Mouse (Mus musculus): Measurements from ENCODE around the gene Bmf.

Bmf gene

GRCm38 (mm10) chr2:118512418-118513377, 36.8 kb downstream of the Bmf start:
- no peak for DNase-seq (ENCODE audit: low spot score)

GRCm38 (mm10) chr2:118511779-118512417, 37.6 kb downstream of the Bmf start:
- no peak for DNase-seq (ENCODE audit: low spot score)

GRCm38 (mm10) chr2:118510447-118511310, 38.8 kb downstream of the Bmf start:
- DNase-seq (ENCODE audit: low spot score), result peak; percentile 61

- no peak for DNase-seq (ENCODE audit: low spot score)
These were observed 39.6 kb downstream of the Bmf start for GRCm38 (mm10) chr2:118509688-118510446.

- no peak for DNase-seq (ENCODE audit: low spot score)
These were observed 42.4 kb downstream of the Bmf start for GRCm38 (mm10) chr2:118507126-118507525.

GRCm38 (mm10) chr2:118500191-118500590, 49.3 kb downstream of the Bmf start:
- no peak for DNase-seq (ENCODE audit: low spot score)

- DNase-seq (ENCODE audit: low spot score), result no peak
These were observed 50.1 kb downstream of the Bmf start for GRCm38 (mm10) chr2:118499135-118499961.

GRCm38 (mm10) chr2:118498476-118498875, 51.0 kb downstream of the Bmf start:
- DNase-seq (ENCODE audit: low spot score), result no peak

GRCm38 (mm10) chr2:118497890-118498289, 51.6 kb downstream of the Bmf start:
- DNase-seq (ENCODE audit: low spot score), result no peak

- no peak for DNase-seq (ENCODE audit: low spot score)
These were observed 54.5 kb downstream of the Bmf start for GRCm38 (mm10) chr2:118495024-118495423.

- no peak for DNase-seq (ENCODE audit: low spot score)
These were observed 57.6 kb downstream of the Bmf start for GRCm38 (mm10) chr2:118491741-118492395.

GRCm38 (mm10) chr2:118491281-118491731, 58.2 kb downstream of the Bmf start:
- no peak for DNase-seq (ENCODE audit: low spot score)

GRCm38 (mm10) chr2:118490241-118491091, 59.0 kb downstream of the Bmf start:
- DNase-seq (ENCODE audit: low spot score), result peak; percentile 35

GRCm38 (mm10) chr2:118487806-118488205, 61.7 kb downstream of the Bmf start:
- no peak for DNase-seq (ENCODE audit: low spot score)

- DNase-seq (ENCODE audit: low spot score), result peak; percentile 74
These were observed 62.6 kb downstream of the Bmf start for GRCm38 (mm10) chr2:118486933-118487332.

GRCm38 (mm10) chr2:118485415-118485814, 64.1 kb downstream of the Bmf start:
- DNase-seq (ENCODE audit: low spot score), result no peak

GRCm38 (mm10) chr2:118484386-118484898, 65.0 kb downstream of the Bmf start:
- DNase-seq (ENCODE audit: low spot score), result no peak

GRCm38 (mm10) chr2:118483032-118483431, 66.5 kb downstream of the Bmf start:
- no peak for DNase-seq (ENCODE audit: low spot score)

- no peak for DNase-seq (ENCODE audit: low spot score)
These were observed 68.6 kb downstream of the Bmf start for GRCm38 (mm10) chr2:118480886-118481285.

Measured in urinary bladder, postnatal 10 days (tissue).